Mouse (Mus musculus) kidney, adult 8-10 months (tissue): ENCODE results near the gene Pbx2.

Experiments used
- DNase-seq, 2 experiments: peaks; one replicate each; pipeline ENCODE4 v3.0.0; 2022

Pbx2 gene

GRCm38 (mm10) chr17:34583397-34583796 lies 7.7 kb upstream of the Pbx2 start:
- DNase-seq, result no peak

- no peak for DNase-seq
These were observed 7.2 kb upstream of the Pbx2 start for GRCm38 (mm10) chr17:34583819-34584218.

- DNase-seq, result no peak
These were observed 5.9 kb upstream of the Pbx2 start for GRCm38 (mm10) chr17:34585121-34585520.

- DNase-seq, result no peak
These were observed 4.9 kb upstream of the Pbx2 start for GRCm38 (mm10) chr17:34585877-34586771.

- peak; percentile 79 to 81 for DNase-seq
These were observed 4.2 kb upstream of the Pbx2 start for GRCm38 (mm10) chr17:34586796-34587422.

GRCm38 (mm10) chr17:34587423-34587811 lies 3.6 kb upstream of the Pbx2 start:
- DNase-seq, result peak; percentile 96 to 97

DNA sequence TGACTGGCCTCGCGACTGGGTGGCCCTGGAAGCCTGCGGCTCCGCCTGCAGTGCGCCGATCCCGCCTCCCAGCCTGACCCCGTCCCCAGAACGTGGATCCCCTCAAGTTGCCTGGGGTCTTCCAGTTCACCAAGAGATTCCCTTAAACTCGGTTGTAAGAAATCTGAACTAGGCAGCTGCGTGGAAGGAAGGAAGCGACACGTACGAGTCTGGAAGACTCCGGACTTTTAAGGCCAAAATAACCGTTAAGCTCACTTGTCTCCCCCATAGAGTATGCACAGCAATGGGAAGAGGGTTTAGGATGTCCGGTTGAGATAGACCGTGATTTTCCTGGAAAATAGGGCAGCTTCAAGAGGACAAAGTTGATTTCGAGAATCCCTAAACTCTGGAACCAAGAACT lies 3.3 kb upstream of the Pbx2 start:
- DNase-seq, result no peak

- no peak for DNase-seq
These were observed 2.3 kb upstream of the Pbx2 start for GRCm38 (mm10) chr17:34588767-34589166.

DNA sequence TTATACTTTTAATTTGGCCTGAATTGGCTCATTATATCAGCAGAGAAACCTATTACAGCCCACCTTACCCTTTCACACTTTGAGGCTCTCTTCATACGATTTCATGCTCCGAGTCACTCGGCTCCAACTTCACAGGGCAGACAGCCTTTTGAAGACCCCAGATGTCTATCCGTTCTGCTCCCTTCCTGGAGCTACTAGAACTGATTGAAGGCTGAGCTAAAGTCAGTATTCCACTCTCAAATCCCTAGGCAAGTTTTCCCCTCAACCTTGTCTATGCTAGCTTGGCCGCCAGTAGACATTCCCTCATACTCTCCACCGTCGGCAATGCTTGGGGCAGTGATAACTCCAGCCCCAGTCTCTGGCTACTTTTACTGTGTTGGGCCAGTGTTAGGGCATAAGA lies 1.9 kb upstream of the Pbx2 start:
- no peak for DNase-seq

- DNase-seq, result no peak
These were observed 1.4 kb upstream of the Pbx2 start, which contains the start of gene Gpsm3 for GRCm38 (mm10) chr17:34589681-34590101. Gpsm3 (plus strand) TSS chr17:34589806.

- no peak for DNase-seq
These were observed 695 bp upstream of the Pbx2 start for GRCm38 (mm10) chr17:34590154-34590987.

DNA sequence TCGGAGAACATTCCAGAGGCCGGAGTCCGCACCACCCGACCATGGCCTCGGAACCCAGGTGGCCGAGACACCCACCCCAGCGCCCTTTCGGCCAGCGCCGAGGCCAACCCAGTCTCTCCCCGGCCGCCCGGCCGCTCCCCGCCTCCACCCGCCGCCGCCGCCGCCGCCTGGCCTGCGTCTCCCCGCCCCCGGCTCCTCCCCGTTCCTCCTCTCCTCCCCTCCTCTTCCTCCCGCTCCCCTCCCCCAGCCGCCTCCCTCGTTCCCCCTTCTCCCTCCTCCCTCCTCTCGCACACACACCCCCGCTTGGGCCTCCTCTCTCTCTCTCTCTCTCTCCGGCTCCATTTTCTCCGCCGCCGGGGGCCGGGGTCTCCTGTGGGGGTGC lies 919 bp downstream of the Pbx2 start:
- DNase-seq, result peak; percentile 79 to 85

DNA sequence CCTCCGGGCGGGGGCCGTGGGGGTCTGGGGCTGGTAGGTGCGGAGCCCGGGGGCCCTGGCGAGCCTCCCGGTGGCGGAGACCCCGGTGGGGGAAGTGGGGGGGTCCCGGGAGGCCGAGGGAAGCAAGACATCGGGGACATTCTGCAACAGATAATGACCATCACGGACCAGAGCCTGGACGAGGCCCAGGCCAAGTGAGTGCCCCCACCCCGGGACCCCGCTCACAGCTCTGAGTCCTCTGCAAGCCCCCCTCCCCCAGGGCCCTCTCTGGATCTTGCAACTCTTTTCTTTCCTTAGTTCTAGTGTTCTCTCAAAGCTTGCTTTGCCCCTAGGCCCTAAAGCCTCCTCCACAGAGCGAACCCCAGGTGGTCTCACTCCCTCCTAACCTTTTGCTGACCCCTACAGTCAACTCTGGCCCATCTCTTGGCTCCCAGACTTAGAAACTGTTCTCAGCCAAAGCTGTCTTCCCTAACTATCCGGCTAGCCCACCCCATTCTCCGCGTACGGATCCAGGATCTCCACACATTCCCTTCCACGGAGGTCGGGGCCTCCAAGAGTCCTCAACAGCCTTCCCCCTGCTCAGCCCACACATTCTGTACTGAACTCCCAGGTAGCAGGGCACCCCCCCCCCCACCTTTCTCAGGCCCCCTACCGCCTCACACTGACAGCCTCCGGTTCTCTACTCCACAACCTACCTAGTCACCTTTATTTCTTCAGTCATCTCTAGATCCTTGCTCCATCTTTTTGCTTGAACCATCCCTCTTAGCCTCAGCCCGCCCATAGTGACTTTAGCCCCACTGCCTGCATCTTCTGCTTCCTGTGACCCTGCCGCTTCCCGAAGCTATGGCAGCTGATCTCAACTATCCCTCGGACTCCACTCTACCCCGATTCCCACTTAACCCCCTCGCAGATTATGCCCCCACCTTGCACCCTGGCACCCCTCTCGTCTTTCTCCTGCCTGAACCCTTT lies 1.8 kb downstream of the Pbx2 start:
- DNase-seq, result no peak

GRCm38 (mm10) chr17:34593752-34594525 lies 2.9 kb downstream of the Pbx2 start:
- DNase-seq, result no peak

DNA sequence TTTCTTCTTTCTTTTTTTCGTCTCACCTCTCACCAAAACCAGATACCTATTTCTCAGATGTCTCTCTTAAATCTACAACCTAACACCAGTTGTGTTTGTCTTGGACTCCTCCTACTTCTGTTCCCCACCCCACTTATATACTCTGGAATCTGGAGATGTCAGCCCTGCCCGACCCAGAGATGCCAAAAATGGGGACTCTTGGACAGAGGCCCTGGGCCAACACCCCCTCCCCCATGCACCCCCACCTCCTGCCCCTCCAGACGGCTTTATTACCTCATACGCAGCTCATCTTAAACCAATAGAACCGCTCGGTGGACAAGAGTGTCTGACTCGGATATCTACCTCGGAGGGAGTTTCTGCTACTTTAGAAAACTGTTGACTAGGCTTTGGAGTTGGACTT lies 5.0 kb downstream of the Pbx2 start:
- DNase-seq, result no peak

DNA sequence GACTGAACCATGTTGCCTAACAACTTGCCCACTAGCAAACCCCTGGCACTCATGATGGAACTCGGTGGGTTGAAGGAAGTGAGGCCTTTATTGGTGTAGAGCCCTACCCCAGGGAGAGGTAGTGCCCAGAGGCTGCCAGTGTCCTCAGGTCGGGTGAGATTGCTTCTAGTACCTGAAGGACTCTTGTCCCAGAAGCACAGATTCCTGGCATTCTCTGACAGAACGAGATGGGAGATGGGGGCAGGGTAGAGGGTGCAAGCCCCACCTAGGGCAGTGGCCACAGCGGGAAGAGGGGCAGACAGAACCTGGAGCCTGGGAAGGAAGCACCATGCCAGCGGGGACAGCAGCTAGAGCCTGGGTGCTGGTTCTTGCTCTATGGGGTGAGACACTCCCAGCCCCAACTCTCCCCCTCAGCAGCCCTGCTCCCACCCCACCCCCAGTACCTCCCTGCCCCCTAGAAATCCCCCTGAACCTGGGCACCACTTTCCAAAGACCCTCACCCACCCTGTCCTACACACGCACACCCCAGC lies 6.6 kb downstream of the Pbx2 start, which contains the start of gene Ager:
Ager (plus strand) TSS at position 297 of the 530 bp plus-strand sequence.
- no peak for DNase-seq

DNA sequence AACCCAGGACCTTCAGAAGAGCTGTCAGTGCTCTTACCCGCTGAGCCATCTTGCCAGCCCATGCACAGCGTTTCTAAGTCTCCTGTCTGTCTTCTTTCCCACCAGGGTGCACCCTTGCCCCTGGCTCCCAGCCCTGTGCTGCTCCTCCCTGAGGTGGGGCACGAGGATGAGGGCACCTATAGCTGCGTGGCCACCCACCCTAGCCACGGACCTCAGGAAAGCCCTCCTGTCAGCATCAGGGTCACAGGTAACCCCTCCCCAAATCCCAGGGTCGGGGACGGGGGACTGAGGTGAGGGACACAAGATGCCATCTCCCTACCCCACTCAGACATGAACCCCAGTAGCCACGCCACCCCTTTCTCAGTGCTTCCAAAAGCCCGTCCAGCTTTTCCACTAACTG lies 8.8 kb downstream of the Pbx2 start:
- no peak for DNase-seq

- no peak for DNase-seq
These were observed 10.7 kb downstream of the Pbx2 start for GRCm38 (mm10) chr17:34601796-34602195.

GRCm38 (mm10) chr17:34603375-34604060 lies 12.5 kb downstream of the Pbx2 start, which contains the start of gene Rnf5:
Rnf5 (minus strand) TSS chr17:34603690.
- peak; percentile 100 for DNase-seq

DNA sequence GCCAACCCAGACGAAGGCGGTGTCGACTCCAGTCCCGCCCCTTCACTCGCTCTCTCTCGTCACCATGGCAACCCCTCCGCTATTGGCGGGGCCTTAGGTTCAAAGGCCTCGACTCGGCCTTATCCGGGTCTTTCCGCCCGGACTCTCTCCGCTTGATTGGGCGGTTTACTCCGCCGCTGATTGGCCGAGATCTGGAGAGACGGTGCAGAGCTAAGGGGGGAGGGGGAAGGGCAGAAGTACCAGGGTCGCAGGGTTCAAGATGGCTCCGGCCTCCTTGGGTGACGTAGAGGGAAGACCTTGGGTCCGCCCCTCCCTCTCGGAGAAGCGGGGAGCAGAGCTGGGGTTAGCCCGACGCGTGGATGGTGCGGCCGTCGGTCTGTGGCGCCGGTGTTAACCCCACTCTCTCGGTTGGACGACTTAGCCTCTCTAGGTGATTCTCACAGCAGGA lies 13.0 kb downstream of the Pbx2 start, which contains the start of gene Agpat1:
Agpat1 (plus strand) TSS at position 202 of the 448 bp plus-strand sequence.
- peak; percentile 99 to 100 for DNase-seq
